Mouse (Mus musculus) kidney, adult 2 months (tissue): ENCODE results near the gene Madd.

Source experiments
- CTCF ChIP-seq: fragments of 200-500 bp; conservative IDR thresholded peaks from 2 replicates; pipeline ENCODE4 v1.5.1; 2011; ENCODE audit warnings: low read depth, mild to moderate bottlenecking, control low read depth, low read length, moderate library complexity, mixed read lengths; ENCODE audit not compliant: insufficient read depth, insufficient read length
- POLR2A ChIP-seq: fragments of 200-500 bp; IDR thresholded peaks from one replicate; pipeline ENCODE4 v1.6.1; 2011; ENCODE audit warnings: low read depth, low read length, control low read depth

GRCm38 (mm10) chr2:91088987-91089386 lies 94.7 kb downstream of the Madd start:
- TF ChIP-seq POLR2A = no peak
- no peak for TF ChIP-seq CTCF
